Mouse (Mus musculus) ES-E14 (cell line): Measurements from ENCODE around the gene Itpr1. TPM values are rescaled to one million over a fixed set of nuclear protein-coding genes. Genes with fewer than 3 reads are reported as not detected.

ENCODE experiments used
- DNase-seq: peaks from one replicate; pipeline ENCODE4 v3.0.0-alpha.2; 2013; ENCODE audit warnings: low read depth, low spot score
- H3K27ac ChIP-seq: 2 replicates; pipeline ENCODE4 v1.5.1; 2012; ENCODE audit warnings: low read depth, mild to moderate bottlenecking, low read length, moderate library complexity, mixed read lengths; ENCODE audit not compliant: poor library complexity, insufficient read depth, severe bottlenecking
- H3K36me3 ChIP-seq: 2 replicates; pipeline ENCODE4 v1.6.1; 2012; ENCODE audit warnings: mild to moderate bottlenecking, low read length, moderate library complexity, mixed read lengths; ENCODE audit not compliant: control insufficient read depth, poor library complexity, insufficient read depth, severe bottlenecking
- H3K4me1 ChIP-seq, 2 experiments: fragments of 150-350 bp in 1 of 2; sonication (generic) in 1 of 2; 2 replicates each; pipeline ENCODE4 v1.6.1; 2012; ENCODE audit warnings: low read length in 2 of 2, mild to moderate bottlenecking in 1 of 2, mixed read lengths in 1 of 2; ENCODE audit not compliant: control insufficient read depth in 2 of 2, insufficient read depth in 2 of 2, poor library complexity in 1 of 2
- H3K4me3 ChIP-seq, 2 experiments: fragments of 150-350 bp in 1 of 2; sonication (generic) in 1 of 2; 2 replicates each; pipeline ENCODE4 v1.5.1; 2012; ENCODE audit warnings: low read length in 2 of 2, low read depth in 1 of 2, mild to moderate bottlenecking in 1 of 2, mixed read lengths in 1 of 2; ENCODE audit not compliant: insufficient read depth in 1 of 2, poor library complexity in 1 of 2, severe bottlenecking in 1 of 2
- H3K9ac ChIP-seq: 2 replicates; pipeline ENCODE4 v1.6.1; 2012; ENCODE audit warnings: low read depth, mild to moderate bottlenecking, low read length, mixed read lengths; ENCODE audit not compliant: poor library complexity, insufficient read depth, severe bottlenecking
- H3K9me3 ChIP-seq: fragments of 150-350 bp; sonication (generic); 2 replicates; pipeline ENCODE4 v1.6.1; 2012; ENCODE audit warnings: low read depth, mild to moderate bottlenecking, low read length; ENCODE audit not compliant: control insufficient read depth, insufficient read depth
- CHD2 ChIP-seq: IDR thresholded peaks from 2 replicates; pipeline ENCODE4 v1.6.1; 2014; ENCODE audit warnings: mild to moderate bottlenecking, low read depth, low read length, inconsistent platforms
- HCFC1 ChIP-seq: IDR thresholded peaks from 2 replicates; pipeline ENCODE4 v1.6.1; 2012; ENCODE audit warnings: low read length, inconsistent platforms, borderline replicate concordance; ENCODE audit not compliant: insufficient read depth
- MAFK ChIP-seq: IDR thresholded peaks from 2 replicates; pipeline ENCODE4 v1.6.1; 2014; ENCODE audit warnings: mild to moderate bottlenecking, low read depth, low read length, inconsistent platforms; ENCODE audit not compliant: insufficient read depth
- ZC3H11A ChIP-seq: IDR thresholded peaks from 2 replicates; pipeline ENCODE4 v1.6.1; 2012; ENCODE audit warnings: low read depth, mild to moderate bottlenecking, inconsistent platforms, low read length, borderline replicate concordance
- ZNF384 ChIP-seq: IDR thresholded peaks from 2 replicates; pipeline ENCODE4 v1.6.1; 2012; ENCODE audit warnings: low read depth, low read length, inconsistent platforms
- in situ Hi-C, 2 experiments: fragments of 600-800 bp; cut with MboI; formaldehyde crosslinking; loops; one replicate each; pipeline ENCODE4 v1.15.1; 2025; ENCODE audit warnings: low sequenced_read_pairs in 2 of 2, inconsistent platforms in 1 of 2; ENCODE audit not compliant: unreplicated experiment in 2 of 2
- total RNA-seq: library from RNA; depleted of rRNA; stranded (reverse); fragments of 300-350 nt; gene quantifications from 2 replicates; pipeline ENCODE4 v1.2.3, GENCODE M21; 2012

Gene Itpr1
- total RNA-seq, 1 experiment = 52.8 TPM

GRCm38 (mm10) chr6:108493753-108494152 lies 280.9 kb downstream of the Itpr1 start:
- DNase-seq = no peak
- TF ChIP-seq HCFC1 (no peak), ZNF384 (no peak), CHD2 (no peak), MAFK (no peak), ZC3H11A (no peak)
- peaks cover 11% of the 10 kb centered on the region; the same call in 1 of the 2 replicates for H3K36me3 ChIP-seq

GRCm38 (mm10) chr6:108494185-108494804 lies 281.4 kb downstream of the Itpr1 start:
- DNase-seq = no peak
- Histone ChIP-seq H3K4me1 (0 out of 4 replicates have a peak, but pooled peaks cover 0 to 2% of the 10 kb centered on the region in 2 experiments), H3K9me3 (no peaks in the 10 kb centered on the region), H3K36me3 (peaks cover 11% of the 10 kb centered on the region; the same call in 1 of the 2 replicates), H3K4me3 (no peak overlapping the region), H3K9ac (no peak overlapping the region), H3K27ac (no peak overlapping the region)
- TF ChIP-seq ZNF384 = no peak
- TF ChIP-seq HCFC1 = no peak
- TF ChIP-seq ZC3H11A = no peak
- no peak for TF ChIP-seq MAFK
- TF ChIP-seq CHD2 = no peak
- in situ Hi-C loops = no loop called here

More at GRCm38 (mm10) chr6:108493753-108494152, 280.9 kb downstream of the Itpr1 start:
- Histone ChIP-seq H3K4me3 (no peak overlapping the region), H3K27ac (no peak overlapping the region), H3K4me1 (peaks cover 0 to 2% of the 10 kb centered on the region in 2 experiments; a peak in 1 of 4 replicates), H3K9ac (no peak overlapping the region), H3K9me3 (no peaks in the 10 kb centered on the region)
- in situ Hi-C loops = no loop called here

- H3K4me1 ChIP-seq = no peaks in the 10 kb centered on the region
- H3K36me3 ChIP-seq = peaks cover 11% of the 10 kb centered on the region; the same call in 1 of the 2 replicates
- no peaks in the 10 kb centered on the region for H3K9me3 ChIP-seq
- no peak overlapping the region for H3K27ac ChIP-seq
- TF ChIP-seq MAFK = peak; percentile 70; the same call in 1 of the 2 replicates
- TF ChIP-seq ZNF384 = no peak
- no peak overlapping the region for H3K4me3 ChIP-seq
- no peak overlapping the region for H3K9ac ChIP-seq
- DNase-seq = no peak
- in situ Hi-C loops = no loop called here
Measured at GRCm38 (mm10) chr6:108494994-108495393, 282.1 kb downstream of the Itpr1 start.

- no peaks in the 10 kb centered on the region for H3K4me1 ChIP-seq
- H3K36me3 ChIP-seq = peaks cover 4% of the 10 kb centered on the region; the same call in 1 of the 2 replicates
- no peak for TF ChIP-seq HCFC1
- TF ChIP-seq CHD2 = no peak
- TF ChIP-seq ZC3H11A = no peak
- no peak for TF ChIP-seq ZNF384
- TF ChIP-seq MAFK = no peak
- H3K9me3 ChIP-seq = no peaks in the 10 kb centered on the region
- in situ Hi-C loops = no loop called here
- no peak overlapping the region for H3K9ac ChIP-seq
- DNase-seq = no peak
- no peak overlapping the region for H3K4me3 ChIP-seq
- no peak overlapping the region for H3K27ac ChIP-seq
Measured at GRCm38 (mm10) chr6:108498070-108498469, 285.2 kb downstream of the Itpr1 start.

GRCm38 (mm10) chr6:108503651-108504050 lies 290.8 kb downstream of the Itpr1 start:
- no peaks in the 10 kb centered on the region for H3K36me3 ChIP-seq
- 0 out of 4 replicates have a peak, but pooled peaks cover 0 to 2% of the 10 kb centered on the region in 2 experiments for H3K4me1 ChIP-seq
- no peak for DNase-seq
- H3K27ac ChIP-seq = no peak overlapping the region
- TF ChIP-seq ZC3H11A (no peak), CHD2 (no peak), MAFK (no peak)
- in situ Hi-C loops = no loop called here
- H3K9ac ChIP-seq = no peak overlapping the region
- H3K4me3 ChIP-seq = no peak overlapping the region
- H3K9me3 ChIP-seq = no peaks in the 10 kb centered on the region
